Mouse (Mus musculus) bone marrow, adult 2 months (tissue): ENCODE measurements around the gene Thbs1. TPM values are rescaled to one million over a fixed set of nuclear protein-coding genes. Genes with fewer than 3 reads are reported as not detected.

Experiments used
- H3K27ac ChIP-seq: fragments of 200-500 bp; 2 replicates; pipeline ENCODE4 v1.5.1; 2012; ENCODE audit warnings: low read depth, mild to moderate bottlenecking, control low read depth, inconsistent platforms, low read length; ENCODE audit not compliant: control insufficient read depth, poor library complexity, insufficient read depth
- H3K4me1 ChIP-seq: fragments of 200-500 bp; 2 replicates; pipeline ENCODE4 v1.6.1; 2011; ENCODE audit warnings: low read length; ENCODE audit not compliant: control insufficient read depth, insufficient read depth
- H3K4me3 ChIP-seq: fragments of 200-500 bp; replicated peaks from 2 replicates; pipeline ENCODE3; 2011; ENCODE audit warnings: mild to moderate bottlenecking, low read depth, low read length, control low read depth; ENCODE audit not compliant: control insufficient read depth
- CTCF ChIP-seq: fragments of 200-500 bp; IDR thresholded peaks from 2 replicates; pipeline ENCODE4 v1.5.1; 2011; ENCODE audit warnings: low read length, control low read depth; ENCODE audit not compliant: control insufficient read depth, insufficient read depth
- POLR2A ChIP-seq: fragments of 200-500 bp; IDR thresholded peaks from 2 replicates; pipeline ENCODE4 v1.6.1; 2011; ENCODE audit warnings: low read depth, mild to moderate bottlenecking, control low read depth, low read length, borderline replicate concordance; ENCODE audit not compliant: control insufficient read depth
- WGBS: fragments of 180-500 bp; shearing (Covaris S2); methylation state at CpG from one replicate; pipeline ENCODE4 v1.1.7; 2018; 5-methylcytosine and 5-hydroxymethylcytosine counted together
- polyA plus RNA-seq: library from polyadenylated mRNA; stranded (reverse); fragments of >200 nt; gene quantifications from 2 replicates; pipeline ENCODE4 v1.2.4, GENCODE M21; 2011; ENCODE audit warnings: low replicate concordance; ENCODE audit not compliant: missing spikeins, insufficient read depth, insufficient read length

The Thbs1 gene
- polyA plus RNA-seq, 1 experiment, result 66.1 TPM

DNA sequence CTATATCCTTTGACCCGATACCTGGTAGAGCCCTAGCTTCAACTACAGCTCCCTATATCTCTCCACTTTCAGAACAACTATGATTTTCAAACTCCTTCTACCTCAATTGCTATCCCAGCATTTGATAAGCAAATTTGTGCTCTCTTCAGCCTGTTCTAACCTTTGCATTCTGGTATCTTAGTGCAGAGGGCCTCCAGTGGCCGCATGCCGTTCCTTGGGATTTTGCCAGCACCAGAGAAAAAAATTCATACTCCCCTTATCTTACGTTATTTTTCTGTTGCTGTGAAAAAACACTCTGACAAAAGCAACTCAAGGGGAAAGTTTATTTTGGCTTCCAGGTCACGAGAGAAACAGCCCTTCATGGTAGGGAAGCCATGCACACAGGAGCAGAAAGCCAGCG, 28.0 kb upstream of the Thbs1 start:
- WGBS, result 74% methylated on average over 6 of the region's 6 CpGs
- Histone ChIP-seq H3K4me1 (no peaks in the 10 kb centered on the region), H3K27ac (no peak overlapping the region), H3K4me3 (no peak overlapping the region)
- TF ChIP-seq CTCF (no peak), POLR2A (no peak)

- 69% methylated on average over 3 of the region's 3 CpGs for WGBS
Measured at GRCm38 (mm10) chr2:118084693-118085092, 27.0 kb upstream of the Thbs1 start.

DNA sequence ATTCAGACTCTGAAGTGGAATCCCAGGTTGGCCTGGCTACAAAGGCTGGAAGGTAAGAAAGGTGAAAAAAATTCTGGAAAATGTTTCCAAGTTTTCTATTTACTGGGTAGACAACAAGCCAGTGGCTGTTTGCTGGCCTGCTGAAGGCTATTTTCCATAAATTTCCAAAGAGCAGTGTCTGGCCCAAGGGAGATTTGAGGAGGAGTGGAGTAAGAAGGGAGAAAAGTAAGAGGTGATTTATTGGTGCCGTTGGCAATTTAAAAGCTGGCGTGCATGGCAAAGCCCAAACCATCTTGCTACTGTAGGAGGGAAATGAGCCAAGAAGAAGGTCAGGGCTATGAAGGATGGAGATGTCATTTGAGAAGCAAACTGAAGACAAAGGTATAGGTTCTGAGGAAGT, 26.0 kb upstream of the Thbs1 start:
- H3K4me3 ChIP-seq, result no peak overlapping the region
- no peak overlapping the region for H3K27ac ChIP-seq
- no peaks in the 10 kb centered on the region for H3K4me1 ChIP-seq
- 93% methylated on average over 2 of the region's 2 CpGs for WGBS
- no peak for TF ChIP-seq CTCF

More at GRCm38 (mm10) chr2:118084693-118085092, 27.0 kb upstream of the Thbs1 start:
- Histone ChIP-seq H3K27ac (no peak overlapping the region), H3K4me3 (no peak overlapping the region), H3K4me1 (no peaks in the 10 kb centered on the region)
- TF ChIP-seq POLR2A, result no peak
- TF ChIP-seq CTCF, result no peak

DNA sequence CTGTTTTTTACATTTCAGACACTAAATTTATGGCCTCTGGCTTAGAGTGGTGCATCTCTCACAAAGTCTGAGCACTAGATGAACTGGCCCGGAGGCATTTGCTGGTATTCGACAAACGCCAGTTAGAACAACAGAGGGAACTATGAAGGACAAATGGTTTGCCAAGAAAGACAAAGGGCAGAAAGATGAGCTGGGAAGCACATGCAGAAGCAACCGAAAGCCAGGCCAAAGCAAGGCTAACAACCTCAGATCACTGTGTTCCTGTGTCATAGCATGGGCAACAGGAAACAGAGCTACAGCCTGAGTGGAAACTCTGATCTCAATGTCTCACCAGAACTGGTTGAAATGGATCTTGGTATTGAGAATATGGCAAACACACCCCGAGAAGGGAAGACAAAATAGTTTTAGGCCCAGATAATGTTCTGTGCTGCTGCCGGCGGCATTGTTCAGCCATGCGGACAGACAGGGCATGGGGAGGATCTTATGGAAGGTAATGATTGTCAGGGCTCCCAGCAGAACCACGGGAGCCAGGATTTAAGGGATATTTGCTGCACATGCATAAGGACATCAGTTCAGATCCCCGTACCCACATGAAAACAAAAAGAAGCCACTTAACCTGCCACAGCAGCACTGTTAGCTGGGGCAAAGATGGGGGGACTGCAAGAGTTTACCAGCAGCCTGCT, 24.5 kb upstream of the Thbs1 start:
- TF ChIP-seq CTCF (no peak), POLR2A (no peak)
- Histone ChIP-seq H3K4me3 (no peak overlapping the region), H3K27ac (no peak overlapping the region), H3K4me1 (no peaks in the 10 kb centered on the region)
- WGBS, result 83% methylated on average over 10 of the region's 10 CpGs

DNA sequence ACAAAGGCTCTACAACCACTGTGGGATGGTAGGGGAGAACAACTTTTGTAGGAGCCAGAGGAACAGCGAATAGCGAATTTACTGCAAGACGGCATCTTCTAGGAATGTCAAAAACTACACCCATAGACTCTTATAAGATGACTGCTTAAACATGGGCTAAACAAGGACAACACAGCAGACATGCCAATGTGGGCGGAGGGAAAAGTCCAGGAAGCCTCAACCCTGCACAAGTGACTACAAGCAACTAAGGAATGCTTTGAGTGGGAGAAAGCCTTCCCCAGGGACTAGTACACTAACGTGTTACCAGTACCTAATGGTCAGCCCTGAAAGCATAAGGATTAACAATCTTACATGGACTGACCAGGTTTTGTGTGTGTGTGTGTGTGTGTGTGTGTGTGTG, 20.4 kb upstream of the Thbs1 start:
- Histone ChIP-seq H3K4me1 (no peaks in the 10 kb centered on the region), H3K27ac (no peak overlapping the region), H3K4me3 (no peak overlapping the region)
- TF ChIP-seq CTCF (no peak), POLR2A (no peak)
- 90% methylated on average over 5 of the region's 5 CpGs for WGBS

DNA sequence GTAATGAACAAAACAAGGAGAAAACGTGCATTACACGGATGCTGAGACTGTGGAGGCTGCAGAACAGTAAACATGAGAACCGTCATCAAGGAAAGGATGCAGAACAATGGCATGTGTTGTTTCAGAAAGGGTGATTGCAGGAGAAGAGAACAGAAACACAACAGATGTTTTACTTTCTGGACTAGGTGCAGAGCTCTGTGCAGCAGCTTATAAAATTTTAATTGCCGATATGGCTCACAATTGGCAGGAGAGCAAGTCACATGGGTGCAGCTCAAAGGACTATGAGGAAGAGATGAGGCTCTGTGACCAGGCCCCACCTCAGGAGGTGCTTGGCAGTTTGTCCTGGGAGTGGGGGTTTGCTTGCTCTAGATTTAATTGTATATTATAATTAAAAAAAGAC, 12.6 kb upstream of the Thbs1 start:
- Histone ChIP-seq H3K27ac (no peak overlapping the region), H3K4me3 (no peak overlapping the region), H3K4me1 (peaks cover 2% of the 10 kb centered on the region)
- TF ChIP-seq CTCF, result no peak
- no peak for TF ChIP-seq POLR2A
- WGBS, result 85% methylated on average over 4 of the region's 4 CpGs

DNA sequence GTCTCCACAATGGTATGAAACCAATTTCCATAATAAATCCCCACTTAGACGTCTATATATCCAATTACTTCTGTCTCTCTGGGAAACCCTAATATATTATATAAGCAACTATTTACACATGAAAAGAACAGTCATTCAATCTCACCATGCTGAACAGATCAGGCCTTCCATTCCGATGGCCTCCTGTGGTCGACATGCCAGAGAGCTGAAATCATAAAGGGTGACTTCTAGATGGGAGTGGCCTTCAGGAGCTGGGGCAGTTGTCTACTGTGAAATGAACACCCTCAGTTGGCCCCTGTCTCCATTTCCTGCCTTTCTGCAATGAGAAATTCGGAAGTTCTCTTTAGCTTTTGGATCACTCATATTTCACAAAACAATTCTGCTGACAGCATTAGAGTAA, 9.5 kb upstream of the Thbs1 start:
- 35% methylated on average over 4 of the region's 4 CpGs for WGBS
- TF ChIP-seq CTCF, result no peak
- TF ChIP-seq POLR2A, result no peak
- H3K4me1 ChIP-seq, result peaks cover 2% of the 10 kb centered on the region
- H3K4me3 ChIP-seq, result no peak overlapping the region
- no peak overlapping the region for H3K27ac ChIP-seq

DNA sequence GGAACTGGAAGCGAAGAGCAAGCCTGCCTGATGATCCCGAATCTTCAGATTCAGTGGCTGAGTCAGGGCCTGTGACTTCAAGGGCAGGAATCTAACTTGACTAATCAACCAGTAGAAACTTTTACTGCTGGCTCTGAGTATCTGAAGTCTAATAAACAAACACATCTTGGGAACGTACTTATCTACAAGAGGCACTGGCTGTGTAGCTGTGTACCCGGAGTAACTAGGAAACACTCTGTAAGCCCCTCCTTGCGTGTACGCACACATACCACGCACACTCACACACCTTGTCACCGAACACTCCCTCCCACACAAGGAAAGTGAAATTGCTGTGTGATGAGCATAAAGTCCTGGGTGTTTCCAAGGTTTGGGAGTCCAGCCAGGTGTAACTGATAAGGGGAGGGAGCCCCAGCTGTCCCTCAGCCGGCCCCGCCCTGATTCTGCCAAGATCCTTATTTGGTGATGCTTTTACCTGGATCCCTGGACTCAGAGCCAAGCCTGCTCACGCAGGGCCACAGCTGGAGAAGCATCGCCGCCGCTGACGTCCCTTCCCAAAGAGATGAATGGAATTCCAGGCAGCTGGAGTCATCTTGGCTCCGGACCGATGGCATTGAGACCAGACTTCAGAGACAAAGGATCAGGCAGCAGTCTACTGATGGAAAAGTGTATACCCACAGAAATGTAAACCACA, 1.3 kb upstream of the Thbs1 start:
- 60% methylated on average over 17 of the region's 17 CpGs for WGBS
- no peak overlapping the region; the same call in 1 of the 2 replicates for H3K27ac ChIP-seq

More for the DNA sequence above, 1.3 kb upstream of the Thbs1 start:
- TF ChIP-seq CTCF (0 out of 2 replicates have a peak, but pooled peaks have one; percentile 5), POLR2A (no peak)
- peaks cover 1% of the 10 kb centered on the region; the same call in 1 of the 2 replicates for H3K4me1 ChIP-seq
- no peak overlapping the region for H3K4me3 ChIP-seq
